Mouse (Mus musculus) neural tube, embryonic 11.5 days (tissue): ENCODE measurements around the gene Ccdc65. TPM values are rescaled to one million over a fixed set of nuclear protein-coding genes. Genes with fewer than 3 reads are reported as not detected.

ENCODE experiments used
- ATAC-seq: fragments of 200-750 bp; cut with Nextera tagmentation; 2 replicates; pipeline ENCODE4 v1.8.0; 2017; ENCODE audit warnings: moderate number of reproducible peaks, mild to moderate bottlenecking, moderate TSS enrichment, moderate library complexity; ENCODE audit not compliant: insufficient read depth, low FRiP score, low TSS enrichment
- DNase-seq: peaks from one replicate; pipeline ENCODE4 v3.0.0-alpha.2; 2015; ENCODE audit warnings: low spot score
- H3K27ac ChIP-seq: fragments of 300-500 bp; sonication (generic); 2 replicates; pipeline ENCODE4 v1.5.1; 2014; ENCODE audit warnings: low read depth, mild to moderate bottlenecking, low read length
- H3K27me3 ChIP-seq: fragments of 300-500 bp; sonication (generic); 2 replicates; pipeline ENCODE4 v1.6.1; 2014; ENCODE audit warnings: mild to moderate bottlenecking, low read length, mixed read lengths; ENCODE audit not compliant: control insufficient read depth, insufficient read depth
- H3K36me3 ChIP-seq: fragments of 300-500 bp; sonication (generic); 2 replicates; pipeline ENCODE4 v1.6.1; 2014; ENCODE audit warnings: mild to moderate bottlenecking, low read length, moderate library complexity, mixed read lengths; ENCODE audit not compliant: control insufficient read depth, insufficient read depth
- H3K4me1 ChIP-seq: fragments of 300-500 bp; sonication (generic); 2 replicates; pipeline ENCODE4 v1.6.1; 2014; ENCODE audit warnings: low read length, mixed read lengths; ENCODE audit not compliant: control insufficient read depth, insufficient read depth
- H3K4me2 ChIP-seq: fragments of 300-500 bp; sonication (generic); 2 replicates; pipeline ENCODE4 v1.6.1; 2014; ENCODE audit warnings: low read depth, mild to moderate bottlenecking, moderate library complexity
- H3K4me3 ChIP-seq: fragments of 300-500 bp; sonication (generic); 2 replicates; pipeline ENCODE4 v1.5.1; 2014; ENCODE audit warnings: low read depth, low read length
- H3K9ac ChIP-seq: fragments of 300-500 bp; sonication (generic); 2 replicates; pipeline ENCODE4 v1.6.1; 2014; ENCODE audit warnings: mild to moderate bottlenecking, low read length
- H3K9me3 ChIP-seq: fragments of 300-500 bp; sonication (generic); 2 replicates; pipeline ENCODE4 v1.6.1; 2016; ENCODE audit warnings: low read length; ENCODE audit not compliant: control insufficient read depth
- WGBS: fragments of 180-500 bp; shearing (Covaris S2); extraction: QIAGEN DNeasy Blood & Tissue Kit; methylation state at CpG from one replicate; pipeline ENCODE4 v1.1.7; 2014; 5-methylcytosine and 5-hydroxymethylcytosine counted together
- polyA plus RNA-seq: library from polyadenylated mRNA; unstranded; fragments of >200 nt; fragmentation: Nextera tagmentation; extraction: Ambion mirVana; gene quantifications from 2 replicates; pipeline ENCODE4 v1.2.1, GENCODE M21; 2014

Ccdc65 gene
- polyA plus RNA-seq, 1 experiment from 2014 or later = 0.70 TPM

- Histone ChIP-seq H3K4me3 (peak overlapping the region; percentile 48), H3K27me3 (peaks cover 13% of the 10 kb centered on the region; the same call in 1 of the 2 replicates), H3K4me2 (peak overlapping the region; percentile 87), H3K9ac (peak overlapping the region; percentile 61), H3K9me3 (no peaks in the 10 kb centered on the region), H3K4me1 (peaks cover 32% of the 10 kb centered on the region), H3K36me3 (no peaks in the 10 kb centered on the region), H3K27ac (peak overlapping the region; percentile 49; the same call in 1 of the 2 replicates)
- WGBS = 15% methylated on average over 11 of the region's 11 CpGs
- ATAC-seq (peak; percentile 31), DNase-seq (peak; percentile 36)
Observed at GRCm38 (mm10) chr15:98674994-98675545, 32.9 kb upstream of the Ccdc65 start.

- Histone ChIP-seq H3K4me3 (peak overlapping the region; percentile 48), H3K27ac (no peak overlapping the region), H3K27me3 (peaks cover 13% of the 10 kb centered on the region; the same call in 1 of the 2 replicates), H3K9me3 (no peaks in the 10 kb centered on the region), H3K4me1 (peaks cover 32% of the 10 kb centered on the region), H3K9ac (peak overlapping the region; percentile 61), H3K36me3 (no peaks in the 10 kb centered on the region), H3K4me2 (peak overlapping the region; percentile 87)
- WGBS = 5% methylated on average over 14 of the region's 14 CpGs
- ATAC-seq (no peak), DNase-seq (peak; percentile 25)
Observed at GRCm38 (mm10) chr15:98675634-98676250, 32.3 kb upstream of the Ccdc65 start.

GRCm38 (mm10) chr15:98676471-98676870 lies 31.5 kb upstream of the Ccdc65 start:
- Histone ChIP-seq H3K4me2 (peak overlapping the region; percentile 87), H3K27me3 (peaks cover 13% of the 10 kb centered on the region; the same call in 1 of the 2 replicates), H3K4me3 (peak overlapping the region; percentile 48), H3K9ac (peak overlapping the region; percentile 61), H3K4me1 (peaks cover 32% of the 10 kb centered on the region), H3K36me3 (no peaks in the 10 kb centered on the region), H3K27ac (no peak overlapping the region), H3K9me3 (no peaks in the 10 kb centered on the region)
- peak; percentile 17 for DNase-seq
- no peak for ATAC-seq
- WGBS = 0% methylated on average over 9 of the region's 9 CpGs

GRCm38 (mm10) chr15:98676940-98677728 lies 30.9 kb upstream of the Ccdc65 start, which contains the start of gene Rnd1:
Rnd1 (minus strand) TSS chr15:98677461.
- H3K4me1 ChIP-seq = peaks cover 32% of the 10 kb centered on the region
- 1% methylated on average over 37 of the region's 37 CpGs for WGBS
- peaks cover 13% of the 10 kb centered on the region; the same call in 1 of the 2 replicates for H3K27me3 ChIP-seq
- peak; percentile 89 for DNase-seq
- ATAC-seq = peak; percentile 91
- H3K27ac ChIP-seq = no peak within 1 kb of the TSS
- H3K36me3 ChIP-seq = no peaks in the 10 kb centered on the region
- H3K9me3 ChIP-seq = no peaks in the 10 kb centered on the region
- H3K9ac ChIP-seq = peak within 1 kb of the TSS; percentile 61
- H3K4me3 ChIP-seq = peak within 1 kb of the TSS; percentile 48
- peak within 1 kb of the TSS; percentile 87 for H3K4me2 ChIP-seq

- no peak overlapping the region for H3K4me3 ChIP-seq
- DNase-seq (no peak), ATAC-seq (no peak)
- no peak overlapping the region for H3K9ac ChIP-seq
- H3K27ac ChIP-seq = no peak overlapping the region
- H3K27me3 ChIP-seq = peaks cover 13% of the 10 kb centered on the region; the same call in 1 of the 2 replicates
- H3K4me2 ChIP-seq = no peak overlapping the region; the same call in 1 of the 2 replicates
- 78% methylated on average over 7 of the region's 7 CpGs for WGBS
- H3K4me1 ChIP-seq = peaks cover 32% of the 10 kb centered on the region
- H3K9me3 ChIP-seq = no peaks in the 10 kb centered on the region
- no peaks in the 10 kb centered on the region for H3K36me3 ChIP-seq
Observed at GRCm38 (mm10) chr15:98677977-98678376, 30.0 kb upstream of the Ccdc65 start.

GRCm38 (mm10) chr15:98680660-98681059 lies 27.3 kb upstream of the Ccdc65 start:
- peaks cover 13% of the 10 kb centered on the region for H3K4me1 ChIP-seq
- 89% methylated on average over 8 of the region's 8 CpGs for WGBS
- no peak overlapping the region for H3K4me2 ChIP-seq
- no peaks in the 10 kb centered on the region for H3K36me3 ChIP-seq
- no peak overlapping the region for H3K4me3 ChIP-seq
- no peaks in the 10 kb centered on the region for H3K9me3 ChIP-seq
- no peak overlapping the region for H3K27ac ChIP-seq
- DNase-seq (no peak), ATAC-seq (no peak)
- no peak overlapping the region for H3K9ac ChIP-seq
- peaks cover 10% of the 10 kb centered on the region; the same call in 1 of the 2 replicates for H3K27me3 ChIP-seq

- WGBS = 87% methylated on average over 7 of the region's 7 CpGs
Observed at GRCm38 (mm10) chr15:98681633-98682032, 26.4 kb upstream of the Ccdc65 start.

GRCm38 (mm10) chr15:98683177-98683576 lies 24.8 kb upstream of the Ccdc65 start:
- Histone ChIP-seq H3K36me3 (no peaks in the 10 kb centered on the region), H3K4me1 (no peaks in the 10 kb centered on the region), H3K4me2 (no peak overlapping the region), H3K27ac (no peak overlapping the region), H3K27me3 (no peaks in the 10 kb centered on the region), H3K4me3 (no peak overlapping the region), H3K9me3 (no peaks in the 10 kb centered on the region), H3K9ac (no peak overlapping the region)
- DNase-seq = no peak
- 77% methylated on average over 10 of the region's 10 CpGs for WGBS
- no peak for ATAC-seq

More at GRCm38 (mm10) chr15:98681633-98682032, 26.4 kb upstream of the Ccdc65 start:
- H3K9me3 ChIP-seq = no peaks in the 10 kb centered on the region
- H3K9ac ChIP-seq = no peak overlapping the region
- no peaks in the 10 kb centered on the region for H3K36me3 ChIP-seq
- H3K4me1 ChIP-seq = peaks cover 7% of the 10 kb centered on the region
- ATAC-seq (no peak), DNase-seq (no peak)
- H3K27me3 ChIP-seq = peaks cover 4% of the 10 kb centered on the region; the same call in 1 of the 2 replicates
- H3K4me2 ChIP-seq = no peak overlapping the region
- H3K27ac ChIP-seq = no peak overlapping the region
- H3K4me3 ChIP-seq = no peak overlapping the region
